Mouse (Mus musculus) heart, embryonic 11.5 days (tissue): ENCODE data around the gene Degs1. TPM values are rescaled to one million over a fixed set of nuclear protein-coding genes. Genes with fewer than 3 reads are reported as not detected.

Experiments
- ATAC-seq: fragments of 200-750 bp; cut with Nextera tagmentation; replicated peaks from 2 replicates; pipeline ENCODE4 v1.8.0; 2017; ENCODE audit warnings: moderate library complexity; ENCODE audit not compliant: insufficient number of reproducible peaks, low FRiP score, low TSS enrichment
- H3K27ac ChIP-seq: fragments of 300-500 bp; sonication (generic); 2 replicates; pipeline ENCODE4 v1.5.1; 2014; ENCODE audit warnings: mild to moderate bottlenecking, low read depth, low read length
- H3K27me3 ChIP-seq: fragments of 300-500 bp; sonication (generic); 2 replicates; pipeline ENCODE4 v1.6.1; 2014; ENCODE audit warnings: mild to moderate bottlenecking, low read length, mixed read lengths; ENCODE audit not compliant: control insufficient read depth, insufficient read depth
- H3K36me3 ChIP-seq: fragments of 300-500 bp; sonication (generic); 2 replicates; pipeline ENCODE4 v1.6.1; 2014; ENCODE audit warnings: mild to moderate bottlenecking, low read length, moderate library complexity, mixed read lengths; ENCODE audit not compliant: control insufficient read depth, insufficient read depth
- H3K4me1 ChIP-seq: fragments of 300-500 bp; sonication (generic); 2 replicates; pipeline ENCODE4 v1.6.1; 2014; ENCODE audit warnings: low read length; ENCODE audit not compliant: control insufficient read depth, insufficient read depth
- H3K4me2 ChIP-seq: fragments of 300-500 bp; sonication (generic); 2 replicates; pipeline ENCODE4 v1.6.1; 2014; ENCODE audit warnings: mild to moderate bottlenecking, moderate library complexity
- H3K4me3 ChIP-seq: fragments of 300-500 bp; sonication (generic); 2 replicates; pipeline ENCODE4 v1.5.1; 2014; ENCODE audit warnings: low read depth, low read length
- H3K9ac ChIP-seq: fragments of 300-500 bp; sonication (generic); 2 replicates; pipeline ENCODE4 v1.6.1; 2014; ENCODE audit warnings: mild to moderate bottlenecking, low read depth, low read length, moderate library complexity
- H3K9me3 ChIP-seq: fragments of 300-500 bp; sonication (generic); replicated peaks from 2 replicates; pipeline ENCODE4 v1.6.1; 2016; ENCODE audit warnings: low read length; ENCODE audit not compliant: control insufficient read depth
- WGBS: fragments of 180-500 bp; shearing (Covaris S2); extraction: QIAGEN DNeasy Blood & Tissue Kit; methylation state at CpG from one replicate; pipeline ENCODE4 v1.1.7; 2014; ENCODE audit not compliant: insufficient replicate concordance; 5-methylcytosine and 5-hydroxymethylcytosine counted together
- polyA plus RNA-seq: library from polyadenylated mRNA; unstranded; fragments of >200 nt; fragmentation: Nextera tagmentation; extraction: Ambion mirVana; gene quantifications from 2 replicates; pipeline ENCODE4 v1.2.1, GENCODE M21; 2014

The Degs1 gene
- polyA plus RNA-seq, 1 experiment from 2014 or later: 157 TPM

DNA sequence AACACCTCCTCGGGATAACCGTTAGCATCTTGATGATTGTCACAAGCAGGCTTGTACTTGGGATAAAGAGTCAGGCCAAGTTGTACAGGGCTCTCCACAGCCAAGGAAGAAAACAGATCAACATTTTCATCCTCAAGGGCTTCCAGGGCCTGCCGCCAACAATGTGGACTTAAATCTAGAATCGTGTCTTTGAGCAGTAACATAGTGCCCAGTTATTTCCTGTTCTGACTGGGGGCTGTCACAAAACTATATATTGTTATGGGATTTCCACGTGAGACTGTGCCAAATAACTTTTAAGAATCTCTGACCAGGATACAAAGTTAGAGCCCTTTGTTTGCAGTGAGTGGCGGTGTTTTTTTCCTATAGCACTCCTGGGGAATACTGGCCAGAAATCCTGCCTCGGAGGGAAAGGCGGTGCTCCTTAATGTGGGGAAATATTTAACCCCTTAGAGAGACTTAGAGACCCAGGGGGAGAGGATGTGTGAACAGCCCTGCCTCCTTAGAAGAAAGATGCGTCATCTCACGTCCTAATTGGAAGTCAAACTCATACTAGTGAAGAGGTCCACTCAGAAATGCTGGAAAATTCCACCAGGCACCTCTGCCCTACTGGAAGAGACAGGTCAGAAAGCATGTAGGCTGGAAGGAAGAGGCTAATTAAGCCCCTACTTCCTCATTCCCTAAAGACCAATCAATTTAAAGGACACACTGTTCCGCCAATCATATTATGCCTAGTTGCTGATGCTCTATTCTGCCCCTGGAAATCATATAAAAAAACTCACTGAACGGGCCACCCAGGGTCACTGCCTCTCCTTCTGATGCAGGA is 55.3 kb downstream of the Degs1 start:
- no peak overlapping the region for H3K9ac ChIP-seq

DNA sequence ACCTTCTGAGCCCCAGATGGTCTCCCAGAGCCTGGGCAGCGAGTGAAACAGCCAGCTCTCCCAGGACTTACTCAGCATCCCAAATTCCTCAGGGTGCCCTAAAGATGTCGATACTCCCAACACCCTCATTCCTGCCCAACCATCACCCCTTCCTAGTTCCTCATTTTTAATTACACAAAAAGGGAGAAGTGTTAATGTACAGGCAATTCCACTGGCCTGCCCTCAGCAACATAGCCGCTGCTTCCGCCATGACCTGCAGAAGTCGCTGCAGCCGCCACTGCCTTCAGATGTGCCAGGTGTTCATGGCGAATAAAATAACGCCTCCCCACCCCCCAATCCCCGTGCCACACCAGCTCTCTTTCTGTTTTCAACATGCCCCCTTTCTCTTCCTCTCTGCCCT is 56.3 kb downstream of the Degs1 start:
- Histone ChIP-seq H3K36me3 (no peaks in the 10 kb centered on the region), H3K27me3 (no peaks in the 10 kb centered on the region), H3K4me2 (no peak overlapping the region), H3K4me1 (no peaks in the 10 kb centered on the region), H3K4me3 (no peak overlapping the region), H3K27ac (no peak overlapping the region), H3K9me3 (no peaks in the 10 kb centered on the region), H3K9ac (no peak overlapping the region)
- ATAC-seq: no peak
- WGBS: 87% methylated on average over 9 of the region's 9 CpGs

More for the DNA sequence above, 55.3 kb downstream of the Degs1 start:
- Histone ChIP-seq H3K4me3 (no peak overlapping the region), H3K9me3 (no peaks in the 10 kb centered on the region), H3K4me2 (no peak overlapping the region), H3K4me1 (no peaks in the 10 kb centered on the region), H3K36me3 (no peaks in the 10 kb centered on the region), H3K27ac (no peak overlapping the region), H3K27me3 (no peaks in the 10 kb centered on the region)
- no peak for ATAC-seq
- 58% methylated on average over 12 of the region's 12 CpGs for WGBS

Other genes with a start within 250 kb of the Degs1 start
- gene Srp9, start 158.1 kb downstream of the Degs1 start, polyA plus RNA-seq: 122 and 124 TPM in 2 replicates
- not detected in 2 replicates for gene Vmn1r1, start 118.3 kb downstream of the Degs1 start, polyA plus RNA-seq
- gene Fbxo28, start 58.8 kb upstream of the Degs1 start, polyA plus RNA-seq: 16.0 and 18.3 TPM in 2 replicates
- gene Trp53bp2, start 126.4 kb upstream of the Degs1 start, polyA plus RNA-seq: 16.3 and 19.5 TPM in 2 replicates
- gene Capn2, start 234.8 kb upstream of the Degs1 start, polyA plus RNA-seq: 68.1 and 83.7 TPM in 2 replicates